Mouse (Mus musculus): ENCODE data around the gene Ppif.

The Ppif gene

GRCm38 (mm10) chr14:25686983-25687901, 6.7 kb upstream of the Ppif start:
- in situ Hi-C loops (cut with MboI; ENCODE audit: low pct_unique_long_range_greater_than_20kb in 1 of 2, low sequenced_read_pairs in 2 of 2, unreplicated experiment in 1 of 2), result no loop called here

GRCm38 (mm10) chr14:25693271-25693887, 575 bp upstream of the Ppif start:
- in situ Hi-C loops (cut with MboI; ENCODE audit: low pct_unique_long_range_greater_than_20kb in 1 of 2, low sequenced_read_pairs in 2 of 2, unreplicated experiment in 1 of 2), result no loop called here

- in situ Hi-C loops (cut with MboI; ENCODE audit: low pct_unique_long_range_greater_than_20kb in 1 of 2, low sequenced_read_pairs in 2 of 2, unreplicated experiment in 1 of 2), result no loop called here
Observed at GRCm38 (mm10) chr14:25694569-25694897, 579 bp downstream of the Ppif start.

- in situ Hi-C loops (cut with MboI; ENCODE audit: low pct_unique_long_range_greater_than_20kb in 1 of 2, low sequenced_read_pairs in 2 of 2, unreplicated experiment in 1 of 2), result no loop called here
Observed at GRCm38 (mm10) chr14:25695059-25695458, 1.1 kb downstream of the Ppif start.

- in situ Hi-C loops (cut with MboI; ENCODE audit: low pct_unique_long_range_greater_than_20kb in 1 of 2, low sequenced_read_pairs in 2 of 2, unreplicated experiment in 1 of 2), result no loop called here
Observed at GRCm38 (mm10) chr14:25696356-25696755, 2.4 kb downstream of the Ppif start.

GRCm38 (mm10) chr14:25701986-25702385, 8.0 kb downstream of the Ppif start:
- in situ Hi-C loops (cut with MboI; ENCODE audit: low pct_unique_long_range_greater_than_20kb in 1 of 2, low sequenced_read_pairs in 2 of 2, unreplicated experiment in 1 of 2), result no loop called here

GRCm38 (mm10) chr14:25707691-25708181, 13.8 kb downstream of the Ppif start:
- in situ Hi-C loops (cut with MboI; ENCODE audit: low pct_unique_long_range_greater_than_20kb in 1 of 2, low sequenced_read_pairs in 2 of 2, unreplicated experiment in 1 of 2), result no loop called here

GRCm38 (mm10) chr14:25708451-25708850, 14.5 kb downstream of the Ppif start:
- in situ Hi-C loops (cut with MboI; ENCODE audit: low pct_unique_long_range_greater_than_20kb in 1 of 2, low sequenced_read_pairs in 2 of 2, unreplicated experiment in 1 of 2), result no loop called here

GRCm38 (mm10) chr14:25708917-25709316, 15.0 kb downstream of the Ppif start:
- in situ Hi-C loops (cut with MboI; ENCODE audit: low pct_unique_long_range_greater_than_20kb in 1 of 2, low sequenced_read_pairs in 2 of 2, unreplicated experiment in 1 of 2), result no loop called here

- in situ Hi-C loops (cut with MboI; ENCODE audit: low pct_unique_long_range_greater_than_20kb in 1 of 2, low sequenced_read_pairs in 2 of 2, unreplicated experiment in 1 of 2), result no loop called here
Observed at GRCm38 (mm10) chr14:25710073-25710472, 16.1 kb downstream of the Ppif start.

- in situ Hi-C loops (cut with MboI; ENCODE audit: low pct_unique_long_range_greater_than_20kb in 1 of 2, low sequenced_read_pairs in 2 of 2, unreplicated experiment in 1 of 2), result no loop called here
Observed at GRCm38 (mm10) chr14:25710681-25711080, 16.7 kb downstream of the Ppif start.

GRCm38 (mm10) chr14:25711177-25711576, 17.2 kb downstream of the Ppif start:
- in situ Hi-C loops (cut with MboI; ENCODE audit: low pct_unique_long_range_greater_than_20kb in 1 of 2, low sequenced_read_pairs in 2 of 2, unreplicated experiment in 1 of 2), result no loop called here

- in situ Hi-C loops (cut with MboI; ENCODE audit: low pct_unique_long_range_greater_than_20kb in 1 of 2, low sequenced_read_pairs in 2 of 2, unreplicated experiment in 1 of 2), result no loop called here
Observed at GRCm38 (mm10) chr14:25711602-25712001, 17.6 kb downstream of the Ppif start.

GRCm38 (mm10) chr14:25713443-25713842, 19.5 kb downstream of the Ppif start:
- in situ Hi-C loops (cut with MboI; ENCODE audit: low pct_unique_long_range_greater_than_20kb in 1 of 2, low sequenced_read_pairs in 2 of 2, unreplicated experiment in 1 of 2), result no loop called here

GRCm38 (mm10) chr14:25716528-25716927, 22.6 kb downstream of the Ppif start:
- in situ Hi-C loops (cut with MboI; ENCODE audit: low pct_unique_long_range_greater_than_20kb in 1 of 2, low sequenced_read_pairs in 2 of 2, unreplicated experiment in 1 of 2), result no loop called here

- in situ Hi-C loops (cut with MboI; ENCODE audit: low pct_unique_long_range_greater_than_20kb in 1 of 2, low sequenced_read_pairs in 2 of 2, unreplicated experiment in 1 of 2), result no loop called here
Observed at GRCm38 (mm10) chr14:25717718-25718117, 23.8 kb downstream of the Ppif start.

- in situ Hi-C loops (cut with MboI; ENCODE audit: low pct_unique_long_range_greater_than_20kb in 1 of 2, low sequenced_read_pairs in 2 of 2, unreplicated experiment in 1 of 2), result no loop called here
Observed at GRCm38 (mm10) chr14:25718471-25718870, 24.5 kb downstream of the Ppif start.

- in situ Hi-C loops (cut with MboI; ENCODE audit: low pct_unique_long_range_greater_than_20kb in 1 of 2, low sequenced_read_pairs in 2 of 2, unreplicated experiment in 1 of 2), result no loop called here
Observed at GRCm38 (mm10) chr14:25719371-25719770, 25.4 kb downstream of the Ppif start.

- in situ Hi-C loops (cut with MboI; ENCODE audit: low pct_unique_long_range_greater_than_20kb in 1 of 2, low sequenced_read_pairs in 2 of 2, unreplicated experiment in 1 of 2), result no loop called here
Observed at GRCm38 (mm10) chr14:25720962-25721707, 27.2 kb downstream of the Ppif start.
